Mouse (Mus musculus) adrenal gland, postnatal 36 days (tissue): ENCODE data around the gene Mmp10. TPM values are rescaled to one million over a fixed set of nuclear protein-coding genes. Genes with fewer than 3 reads are reported as not detected.
A peak's percentile ranks its signal among the peaks of the same experiment; 100 is the strongest.

Source experiments
- DNase-seq, 2 experiments: peaks; one replicate each; pipeline ENCODE4 v3.0.0; 2021; ENCODE audit warnings: mixed read lengths in 1 of 2
- long read RNA-seq, 2 experiments: library from polyadenylated mRNA; stranded (forward); transcript quantifications; one replicate each; pipeline ENCODE4 v2.0.0; 2021; ENCODE audit warnings: borderline sequencing depth in 2 of 2
- total RNA-seq, 2 experiments: library from RNA; stranded (reverse); gene quantifications; 2 replicates each; pipeline ENCODE4 v1.2.3; 2021

The Mmp10 gene
- total RNA-seq = not detected
- long read RNA-seq, experiment 1 = 0 reads
- long read RNA-seq, experiment 2 = 0 reads

GRCm38 (mm10) chr9:7502051-7502450 lies at the start of gene Mmp10:
TSS of gene Mmp10 (plus strand) at chr9:7502352.
- DNase-seq = no peak

GRCm38 (mm10) chr9:7453302-7453701 lies 48.9 kb upstream of the Mmp10 start:
- DNase-seq = no peak

- DNase-seq = no peak
Observed at GRCm38 (mm10) chr9:7470262-7470661, 31.9 kb upstream of the Mmp10 start.

- no peak for DNase-seq
Observed at GRCm38 (mm10) chr9:7483684-7484394, 18.3 kb upstream of the Mmp10 start.

DNA sequence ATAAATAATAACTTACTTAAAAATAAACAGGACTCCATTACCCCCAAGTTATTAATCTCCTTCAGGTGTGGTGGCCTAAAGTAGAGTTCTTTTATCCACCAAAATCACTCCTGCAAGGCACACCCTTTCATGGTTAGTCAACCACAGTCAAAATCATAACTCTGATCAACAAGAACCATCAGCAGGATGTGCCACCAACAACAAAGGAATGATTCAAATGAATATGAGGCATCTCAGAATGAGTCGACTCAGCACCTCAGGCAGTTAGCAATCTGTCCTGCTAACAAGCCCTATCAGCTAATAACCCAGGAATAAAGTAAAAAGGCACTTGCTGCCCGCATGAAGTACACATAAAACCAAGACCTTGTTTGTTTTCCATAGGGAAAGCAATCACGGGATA lies 1.0 kb upstream of the Mmp10 start:
- no peak for DNase-seq

DNA sequence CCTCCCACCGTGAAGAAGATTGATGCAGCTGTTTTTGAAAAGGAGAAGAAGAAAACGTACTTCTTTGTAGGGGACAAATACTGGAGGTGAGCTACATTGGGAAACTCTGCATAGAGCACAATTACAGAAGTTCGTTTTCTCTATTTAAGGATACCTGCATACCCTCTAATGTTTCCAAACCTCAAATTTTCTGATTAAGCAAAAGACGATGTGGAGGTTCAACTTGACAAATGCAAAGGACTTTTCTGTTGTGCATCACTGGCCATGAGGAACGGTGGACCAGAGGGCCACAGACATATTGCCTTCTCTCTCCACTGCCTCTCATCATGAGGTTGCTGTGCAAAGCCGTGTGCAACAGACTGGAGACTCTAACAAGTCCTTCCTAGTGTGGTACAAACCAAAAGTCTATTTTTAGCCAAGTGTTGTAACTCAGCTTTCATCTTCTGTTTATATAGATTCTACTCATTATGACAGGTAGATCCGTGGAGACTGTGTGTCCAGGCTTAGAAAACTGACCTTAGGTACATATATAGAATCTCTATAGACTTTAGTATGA lies 5.2 kb downstream of the Mmp10 start:
- no peak for DNase-seq

DNA sequence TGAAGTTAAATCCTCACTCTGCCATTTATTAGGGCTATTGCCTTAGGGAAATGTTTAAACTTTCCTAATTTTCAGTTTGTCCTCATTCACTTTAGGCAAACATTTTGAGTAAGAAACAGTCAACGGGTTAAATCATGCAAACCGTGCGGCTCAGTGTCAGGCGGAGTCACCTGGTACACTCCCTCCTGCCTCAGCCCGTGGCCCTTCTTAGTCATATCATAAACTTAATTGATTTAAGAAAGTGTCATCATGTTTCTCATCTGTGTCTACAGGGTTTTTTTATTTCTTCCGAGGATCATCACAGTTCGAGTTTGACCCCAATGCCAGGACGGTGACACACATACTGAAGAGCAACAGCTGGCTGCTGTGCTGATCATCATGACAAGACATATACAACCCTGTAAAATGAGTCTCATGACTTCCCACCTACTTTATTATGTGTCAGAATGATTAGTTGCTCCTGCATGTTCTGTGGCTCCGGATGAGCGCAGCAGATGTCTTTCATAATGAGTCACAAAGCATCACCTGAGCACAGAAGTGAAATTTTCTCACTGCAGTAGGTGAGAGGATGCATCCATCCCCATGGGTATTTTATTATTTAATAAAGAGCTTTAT lies 7.6 kb downstream of the Mmp10 start:
- DNase-seq = no peak

GRCm38 (mm10) chr9:7517944-7518571 lies 15.9 kb downstream of the Mmp10 start:
- no peak for DNase-seq

DNA sequence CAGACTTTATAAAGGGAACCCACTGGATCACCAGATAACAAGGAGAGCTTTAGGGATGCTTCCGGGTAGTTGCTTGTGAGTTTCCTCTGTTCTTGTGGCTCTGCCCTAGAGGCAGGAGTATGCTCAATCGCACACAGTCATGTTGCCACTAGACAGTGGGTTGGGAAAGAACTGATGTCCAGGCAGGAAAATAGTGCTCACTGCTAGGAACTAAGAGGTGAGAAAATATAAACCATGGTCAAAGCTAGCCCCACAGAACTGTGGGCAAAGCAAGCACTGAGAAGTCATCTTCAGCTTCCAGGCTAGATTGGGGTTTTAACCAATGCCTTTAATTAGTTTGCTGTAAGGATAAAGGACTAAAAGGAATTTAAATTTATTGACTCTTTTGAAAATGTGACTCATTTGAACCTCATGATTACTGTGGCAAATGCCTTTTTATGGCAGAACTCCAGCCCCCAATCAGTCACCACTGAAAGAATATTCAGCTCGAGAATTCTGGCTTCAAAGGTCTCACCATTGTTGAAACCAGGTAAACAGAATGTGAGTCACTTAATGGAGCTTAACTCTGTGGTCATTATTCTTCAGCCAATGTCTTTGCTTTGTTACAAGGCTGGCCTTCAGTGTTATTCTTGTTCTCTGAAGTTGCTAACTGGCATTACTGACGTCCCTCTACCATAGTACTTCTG lies 24.2 kb downstream of the Mmp10 start:
- DNase-seq = peak in 1 of 2 experiments; percentile 5

GRCm38 (mm10) chr9:7542763-7543162 lies 40.6 kb downstream of the Mmp10 start:
- no peak for DNase-seq

DNA sequence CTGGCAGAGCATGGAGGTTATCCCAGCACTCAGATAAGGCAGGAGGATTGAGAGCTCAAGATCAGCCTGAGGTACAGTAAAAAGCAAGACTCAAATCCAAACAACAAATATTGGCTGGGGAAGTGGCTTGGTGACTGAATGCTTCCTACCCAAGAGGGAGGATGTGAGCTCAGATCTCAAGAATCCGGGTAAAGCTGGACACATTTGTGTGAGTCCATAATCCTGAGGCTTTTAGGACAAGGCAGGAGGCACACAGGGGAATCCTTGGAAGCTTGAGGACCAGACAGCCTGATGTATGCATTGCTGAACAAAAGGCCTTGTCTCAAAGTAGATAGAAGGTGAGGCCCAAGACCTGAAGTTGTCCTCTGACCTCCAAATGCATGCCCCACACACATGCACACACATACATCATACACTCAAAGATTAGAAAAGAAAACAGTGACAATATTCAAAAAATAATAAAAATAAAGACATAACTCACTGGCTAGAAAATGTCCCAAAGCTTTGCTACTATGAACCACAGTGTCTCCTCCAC lies 42.8 kb downstream of the Mmp10 start:
- DNase-seq = no peak

DNA sequence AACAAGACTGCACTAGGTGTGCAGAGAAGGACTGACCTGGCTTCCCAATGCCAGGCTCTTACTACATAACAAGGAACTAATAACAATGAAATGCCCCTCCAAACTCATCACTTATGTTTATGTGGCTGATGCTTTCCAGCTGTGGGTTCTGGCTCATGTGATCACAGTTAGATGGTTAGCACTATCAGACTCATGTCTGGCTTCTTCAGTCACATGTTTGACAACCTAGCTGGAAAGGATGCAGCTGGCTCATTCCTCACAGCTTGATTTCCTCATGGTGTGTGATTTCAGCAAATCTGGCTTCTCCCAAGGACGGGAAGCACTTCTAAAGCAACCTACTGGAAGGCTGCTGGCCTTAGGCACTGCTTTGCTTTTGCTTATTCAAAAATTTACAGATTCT lies 43.3 kb downstream of the Mmp10 start:
- DNase-seq = peak in 1 of 2 experiments; percentile 7

GRCm38 (mm10) chr9:7545920-7546319 lies 43.8 kb downstream of the Mmp10 start:
- no peak for DNase-seq

DNA sequence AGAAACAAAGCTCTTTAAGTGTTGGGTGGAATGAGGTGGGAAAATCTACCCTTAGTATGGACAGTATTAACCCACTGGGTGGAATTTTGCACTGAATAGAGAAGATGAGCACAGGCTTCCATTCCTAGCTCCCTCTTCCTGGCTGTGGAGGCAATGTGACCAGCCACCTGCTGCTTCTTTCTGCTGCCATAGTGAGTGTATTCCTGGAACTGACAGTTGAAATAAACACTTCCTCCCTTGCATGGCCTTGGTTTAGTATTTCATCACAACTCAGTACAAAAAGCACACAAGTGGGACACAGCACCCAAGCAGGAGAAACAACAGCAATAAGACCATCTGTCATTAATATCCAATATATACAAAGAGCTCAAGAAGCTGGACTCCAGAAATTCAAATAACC lies 49.8 kb downstream of the Mmp10 start:
- DNase-seq = no peak

GRCm38 (mm10) chr9:7553536-7553935 lies 51.4 kb downstream of the Mmp10 start:
- DNase-seq = no peak

DNA sequence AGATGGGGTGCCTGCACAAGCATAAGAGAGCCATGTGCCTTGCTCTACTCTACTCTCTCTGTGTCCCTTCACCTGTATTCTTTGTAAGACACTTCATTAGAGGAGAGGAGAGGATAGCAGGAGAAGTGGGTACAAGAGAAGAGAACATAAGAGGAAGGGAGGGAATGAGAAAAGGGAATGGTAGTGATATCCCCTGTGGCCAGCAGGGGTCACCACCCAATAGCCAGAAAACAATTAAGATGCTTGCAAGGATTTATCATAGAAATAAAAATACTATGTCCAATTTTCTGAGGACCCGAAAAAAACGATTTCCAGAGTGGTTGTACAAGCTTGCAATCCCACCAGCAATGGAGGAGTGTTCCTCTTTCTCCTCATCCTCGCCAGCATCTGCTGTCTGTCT lies 52.2 kb downstream of the Mmp10 start:
- DNase-seq = peak; percentile 38 to 49

- no peak for DNase-seq
Observed at GRCm38 (mm10) chr9:7558221-7559017, 56.3 kb downstream of the Mmp10 start, which contains the start of gene Mmp8. TSS of gene Mmp8 (plus strand) at chr9:7558456.
